Mouse (Mus musculus): Measurements from ENCODE around the gene Lbx1.

Gene Lbx1

GRCm38 (mm10) chr19:45235766-45236362 lies at the start of gene Lbx1:
Gene Lbx1, minus strand, starts transcription at chr19:45235812.
- DNase-seq, result peak; percentile 91

- peak; percentile 93 for DNase-seq
Measured at GRCm38 (mm10) chr19:45283302-45283701, 47.7 kb upstream of the Lbx1 start.

- no peak for DNase-seq
Measured at GRCm38 (mm10) chr19:45276196-45276595, 40.6 kb upstream of the Lbx1 start.

- DNase-seq, result no peak
Measured at GRCm38 (mm10) chr19:45271986-45272385, 36.4 kb upstream of the Lbx1 start.

- DNase-seq, result no peak
Measured at GRCm38 (mm10) chr19:45262995-45263394, 27.4 kb upstream of the Lbx1 start.

- no peak for DNase-seq
Measured at GRCm38 (mm10) chr19:45257414-45258326, 22.1 kb upstream of the Lbx1 start.

GRCm38 (mm10) chr19:45254806-45255205 lies 19.2 kb upstream of the Lbx1 start:
- no peak for DNase-seq

GRCm38 (mm10) chr19:45252436-45252835 lies 16.8 kb upstream of the Lbx1 start:
- no peak for DNase-seq

GRCm38 (mm10) chr19:45248691-45249090 lies 13.1 kb upstream of the Lbx1 start:
- no peak for DNase-seq

GRCm38 (mm10) chr19:45243918-45244700 lies 8.5 kb upstream of the Lbx1 start:
- DNase-seq, result no peak

GRCm38 (mm10) chr19:45243264-45243602 lies 7.6 kb upstream of the Lbx1 start:
- no peak for DNase-seq

GRCm38 (mm10) chr19:45242348-45243263 lies 7.0 kb upstream of the Lbx1 start:
- peak; percentile 94 for DNase-seq

- DNase-seq, result no peak
Measured at GRCm38 (mm10) chr19:45242017-45242347, 6.4 kb upstream of the Lbx1 start.

GRCm38 (mm10) chr19:45240026-45240425 lies 4.4 kb upstream of the Lbx1 start:
- DNase-seq, result no peak

- no peak for DNase-seq
Measured at GRCm38 (mm10) chr19:45239191-45239590, 3.6 kb upstream of the Lbx1 start.

GRCm38 (mm10) chr19:45237665-45238209 lies 2.1 kb upstream of the Lbx1 start:
- DNase-seq, result no peak

- no peak for DNase-seq
Measured at GRCm38 (mm10) chr19:45237099-45237498, 1.5 kb upstream of the Lbx1 start.

GRCm38 (mm10) chr19:45236363-45236942 lies 841 bp upstream of the Lbx1 start:
- DNase-seq, result peak; percentile 97

GRCm38 (mm10) chr19:45235331-45235741 lies 276 bp downstream of the Lbx1 start:
- no peak for DNase-seq

GRCm38 (mm10) chr19:45234771-45235231 lies 811 bp downstream of the Lbx1 start:
- no peak for DNase-seq

- DNase-seq, result no peak
Measured at GRCm38 (mm10) chr19:45234191-45234770, 1.3 kb downstream of the Lbx1 start.
